Mouse (Mus musculus): ENCODE results near the gene Mup4.
"Not testable (repeated sequence)": the region's sequence is repeated elsewhere in the genome, so short reads cannot be mapped to it uniquely, and the experiment has no call there.

GRCm38 (mm10) chr4:59997894-59998293 lies 37.4 kb upstream of the Mup4 start:
- TF ChIP-seq CTCF (IDR thresholded peaks at IDR 0.05; ENCODE audit: low read depth); EP300 (optimal IDR thresholded peaks at IDR 0.05): not testable (repeated sequence)
